Mouse (Mus musculus) hindbrain, embryonic 10.5 days (tissue): ENCODE results near the gene Phc2. TPM values are rescaled to one million over a fixed set of nuclear protein-coding genes. Genes with fewer than 3 reads are reported as not detected.

Source experiments
- DNase-seq: peaks from one replicate; pipeline ENCODE4 v3.0.0-alpha.2; 2017; ENCODE audit warnings: low spot score
- H3K27ac ChIP-seq: fragments of 300-500 bp; sonication (generic); 2 replicates; pipeline ENCODE4 v1.5.1; 2016; ENCODE audit warnings: mild to moderate bottlenecking, moderate library complexity
- H3K27me3 ChIP-seq: fragments of 300-500 bp; sonication (generic); 2 replicates; pipeline ENCODE4 v1.6.1; 2016; ENCODE audit warnings: mild to moderate bottlenecking; ENCODE audit not compliant: poor library complexity, insufficient read depth, severe bottlenecking
- H3K36me3 ChIP-seq: fragments of 300-500 bp; sonication (generic); 2 replicates; pipeline ENCODE4 v1.6.1; 2016; ENCODE audit warnings: mild to moderate bottlenecking, moderate library complexity
- H3K4me1 ChIP-seq: fragments of 300-500 bp; sonication (generic); replicated peaks from 2 replicates; pipeline ENCODE4 v1.6.1; 2016; ENCODE audit warnings: mild to moderate bottlenecking
- H3K4me3 ChIP-seq: fragments of 300-500 bp; sonication (generic); 2 replicates; pipeline ENCODE4 v1.5.1; 2016; ENCODE audit warnings: mild to moderate bottlenecking, moderate library complexity
- H3K9me3 ChIP-seq: fragments of 300-500 bp; sonication (generic); 2 replicates; pipeline ENCODE4 v1.6.1; 2016; ENCODE audit warnings: mild to moderate bottlenecking, moderate library complexity
- WGBS: fragments of 180-500 bp; shearing (Covaris S2); methylation state at CpG from one replicate; pipeline ENCODE4 v1.1.7; 2016; 5-methylcytosine and 5-hydroxymethylcytosine counted together
- polyA plus RNA-seq: library from polyadenylated mRNA; unstranded; fragments of >200 nt; fragmentation: Nextera tagmentation; extraction: Ambion mirVana; gene quantifications from 2 replicates; pipeline ENCODE4 v1.2.1, GENCODE M21; 2016

Phc2 gene
- polyA plus RNA-seq, 1 experiment from 2014 or later, result 62.2 TPM

- Histone ChIP-seq H3K27me3 (peaks cover 8% of the 10 kb centered on the region), H3K36me3 (peaks cover 52% of the 10 kb centered on the region), H3K9me3 (no peaks in the 10 kb centered on the region), H3K4me3 (peak overlapping the region; percentile 84), H3K27ac (peak overlapping the region; percentile 98), H3K4me1 (peaks cover 89% of the 10 kb centered on the region)
- DNase-seq, result no peak
- 78% methylated on average over 6 of the region's 6 CpGs for WGBS
These were observed 75.8 kb downstream of the Phc2 start for GRCm38 (mm10) chr4:128730271-128730670.

GRCm38 (mm10) chr4:128732794-128733193 is 78.3 kb downstream of the Phc2 start:
- H3K4me1 ChIP-seq, result peaks cover 93% of the 10 kb centered on the region
- 71% methylated on average over 5 of the region's 5 CpGs for WGBS
- H3K27ac ChIP-seq, result no peak overlapping the region
- no peaks in the 10 kb centered on the region for H3K27me3 ChIP-seq
- no peak overlapping the region for H3K4me3 ChIP-seq
- H3K36me3 ChIP-seq, result peaks cover 65% of the 10 kb centered on the region
- H3K9me3 ChIP-seq, result no peaks in the 10 kb centered on the region
- no peak for DNase-seq

GRCm38 (mm10) chr4:128733496-128733895 is 79.0 kb downstream of the Phc2 start:
- no peaks in the 10 kb centered on the region for H3K27me3 ChIP-seq
- H3K36me3 ChIP-seq, result peaks cover 72% of the 10 kb centered on the region
- H3K27ac ChIP-seq, result peak overlapping the region; percentile 30
- H3K4me1 ChIP-seq, result peaks cover 98% of the 10 kb centered on the region
- no peaks in the 10 kb centered on the region for H3K9me3 ChIP-seq
- 44% methylated on average over 6 of the region's 6 CpGs for WGBS
- peak overlapping the region; percentile 23 for H3K4me3 ChIP-seq
- DNase-seq, result no peak

GRCm38 (mm10) chr4:128734217-128734616 is 79.7 kb downstream of the Phc2 start:
- H3K27me3 ChIP-seq, result no peaks in the 10 kb centered on the region
- WGBS, result 35% methylated on average over 5 of the region's 5 CpGs
- H3K36me3 ChIP-seq, result peaks cover 72% of the 10 kb centered on the region
- H3K4me3 ChIP-seq, result peak overlapping the region; percentile 23
- no peaks in the 10 kb centered on the region for H3K9me3 ChIP-seq
- peaks cover 92% of the 10 kb centered on the region for H3K4me1 ChIP-seq
- DNase-seq, result no peak
- peak overlapping the region; percentile 30 for H3K27ac ChIP-seq

GRCm38 (mm10) chr4:128734721-128735671 is 80.5 kb downstream of the Phc2 start:
- Histone ChIP-seq H3K27me3 (no peaks in the 10 kb centered on the region), H3K27ac (peak overlapping the region; percentile 90), H3K9me3 (no peaks in the 10 kb centered on the region), H3K4me3 (peak overlapping the region; percentile 23), H3K4me1 (peaks cover 84% of the 10 kb centered on the region), H3K36me3 (peaks cover 72% of the 10 kb centered on the region)
- 87% methylated on average over 18 of the region's 18 CpGs for WGBS
- DNase-seq, result no peak

- Histone ChIP-seq H3K4me3 (peak overlapping the region; percentile 29; the same call in 1 of the 2 replicates), H3K4me1 (peaks cover 85% of the 10 kb centered on the region), H3K27ac (peak overlapping the region; percentile 90), H3K9me3 (no peaks in the 10 kb centered on the region), H3K27me3 (no peaks in the 10 kb centered on the region), H3K36me3 (peaks cover 61% of the 10 kb centered on the region)
- peak; percentile 81 for DNase-seq
- WGBS, result 20% methylated on average over 6 of the region's 6 CpGs
These were observed 82.7 kb downstream of the Phc2 start for GRCm38 (mm10) chr4:128737137-128737589.

GRCm38 (mm10) chr4:128737825-128738610 is 83.5 kb downstream of the Phc2 start:
- Histone ChIP-seq H3K4me1 (peaks cover 86% of the 10 kb centered on the region), H3K4me3 (peak overlapping the region; percentile 32), H3K36me3 (peaks cover 69% of the 10 kb centered on the region), H3K9me3 (no peaks in the 10 kb centered on the region), H3K27me3 (no peaks in the 10 kb centered on the region), H3K27ac (peak overlapping the region; percentile 90)
- no peak for DNase-seq
- 65% methylated on average over 14 of the region's 14 CpGs for WGBS

GRCm38 (mm10) chr4:128740878-128741277 is 86.4 kb downstream of the Phc2 start:
- Histone ChIP-seq H3K4me1 (peaks cover 61% of the 10 kb centered on the region), H3K27ac (no peak overlapping the region), H3K27me3 (no peaks in the 10 kb centered on the region), H3K9me3 (no peaks in the 10 kb centered on the region), H3K4me3 (no peak overlapping the region), H3K36me3 (peaks cover 71% of the 10 kb centered on the region)
- 76% methylated on average over 1 of the region's 1 CpGs for WGBS
- DNase-seq, result no peak

- 31% methylated on average over 5 of the region's 5 CpGs for WGBS
- H3K4me3 ChIP-seq, result no peak overlapping the region
- no peaks in the 10 kb centered on the region for H3K27me3 ChIP-seq
- H3K9me3 ChIP-seq, result no peaks in the 10 kb centered on the region
- H3K27ac ChIP-seq, result no peak overlapping the region
- peaks cover 75% of the 10 kb centered on the region for H3K36me3 ChIP-seq
- H3K4me1 ChIP-seq, result peaks cover 51% of the 10 kb centered on the region
- DNase-seq, result no peak
These were observed 87.4 kb downstream of the Phc2 start for GRCm38 (mm10) chr4:128741906-128742305.

- WGBS, result 42% methylated on average over 10 of the region's 10 CpGs
- Histone ChIP-seq H3K9me3 (no peaks in the 10 kb centered on the region), H3K4me1 (peaks cover 45% of the 10 kb centered on the region), H3K27ac (peak overlapping the region; percentile 45; the same call in 1 of the 2 replicates), H3K27me3 (no peaks in the 10 kb centered on the region), H3K4me3 (no peak overlapping the region), H3K36me3 (peaks cover 81% of the 10 kb centered on the region)
- DNase-seq, result no peak
These were observed 88.0 kb downstream of the Phc2 start for GRCm38 (mm10) chr4:128742379-128742970.

GRCm38 (mm10) chr4:128743031-128743626 is 88.6 kb downstream of the Phc2 start:
- no peaks in the 10 kb centered on the region for H3K27me3 ChIP-seq
- H3K27ac ChIP-seq, result 0 out of 2 replicates have a peak overlapping the region, but pooled peaks have one; percentile 9
- WGBS, result 71% methylated on average over 12 of the region's 12 CpGs
- peaks cover 38% of the 10 kb centered on the region for H3K4me1 ChIP-seq
- peaks cover 83% of the 10 kb centered on the region for H3K36me3 ChIP-seq
- H3K9me3 ChIP-seq, result no peaks in the 10 kb centered on the region
- H3K4me3 ChIP-seq, result no peak overlapping the region
- no peak for DNase-seq

GRCm38 (mm10) chr4:128745160-128745559 is 90.7 kb downstream of the Phc2 start:
- WGBS, result 90% methylated on average over 8 of the region's 8 CpGs
- H3K27ac ChIP-seq, result no peak overlapping the region
- peaks cover 87% of the 10 kb centered on the region for H3K36me3 ChIP-seq
- H3K27me3 ChIP-seq, result no peaks in the 10 kb centered on the region
- DNase-seq, result no peak
- peaks cover 32% of the 10 kb centered on the region for H3K4me1 ChIP-seq
- no peak overlapping the region for H3K4me3 ChIP-seq
- no peaks in the 10 kb centered on the region for H3K9me3 ChIP-seq
